Mouse (Mus musculus) testis, postnatal 10 days (tissue): ENCODE results near the gene Csk.

Experiments used
- DNase-seq: peaks from one replicate; pipeline ENCODE4 v3.0.0; 2021; ENCODE audit warnings: low spot score

The Csk gene

DNA sequence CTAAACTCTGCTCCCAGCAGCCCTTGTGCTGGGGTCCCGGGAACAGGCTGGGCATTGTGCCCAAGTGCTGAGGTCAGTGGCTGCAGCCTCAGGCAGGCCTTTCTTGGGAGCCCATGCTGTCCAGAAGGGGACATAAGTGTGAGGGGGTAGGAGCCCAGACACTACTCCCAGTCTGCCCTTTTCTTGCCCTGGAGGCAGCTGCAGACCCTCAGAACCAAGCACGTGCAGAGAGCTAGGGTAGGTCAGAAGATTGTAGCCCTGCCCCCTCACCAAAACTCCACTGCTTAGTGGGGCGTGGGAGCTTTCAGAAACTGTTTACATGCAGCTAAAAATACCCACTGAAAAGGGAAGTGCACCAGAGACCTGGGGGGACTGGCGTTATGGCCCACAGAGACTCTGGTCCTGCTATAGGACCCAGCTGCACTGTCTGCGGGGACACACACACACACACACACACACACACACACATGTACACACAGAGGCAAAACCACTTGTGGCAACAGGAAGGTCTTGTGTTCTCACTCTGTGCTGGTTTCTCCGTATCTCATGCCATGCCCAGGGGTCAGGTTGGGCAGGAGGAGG lies 15.6 kb downstream of the Csk start:
- peak; percentile 80 for DNase-seq

DNA sequence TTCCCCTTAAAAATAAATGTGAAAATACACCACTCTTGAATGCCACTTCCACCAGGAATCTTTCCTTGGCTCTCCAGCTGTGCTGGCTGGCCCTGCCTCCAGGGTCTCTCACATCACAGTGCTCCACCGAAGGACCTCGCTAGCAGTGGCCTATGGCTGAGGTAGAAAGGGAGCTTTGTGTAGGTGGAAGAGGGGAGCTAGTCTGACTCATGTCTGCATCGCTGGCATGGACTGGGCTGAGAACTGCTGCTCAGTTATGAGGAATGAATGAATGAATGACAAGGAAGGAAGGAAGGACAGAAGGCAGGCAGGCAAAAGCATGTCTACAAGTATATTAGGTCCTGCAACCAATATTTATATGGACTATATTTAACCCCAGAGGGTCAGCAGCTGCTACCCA lies 16.2 kb downstream of the Csk start:
- DNase-seq: no peak

GRCm38 (mm10) chr9:57633481-57634024 lies 19.9 kb downstream of the Csk start:
- DNase-seq: no peak

DNA sequence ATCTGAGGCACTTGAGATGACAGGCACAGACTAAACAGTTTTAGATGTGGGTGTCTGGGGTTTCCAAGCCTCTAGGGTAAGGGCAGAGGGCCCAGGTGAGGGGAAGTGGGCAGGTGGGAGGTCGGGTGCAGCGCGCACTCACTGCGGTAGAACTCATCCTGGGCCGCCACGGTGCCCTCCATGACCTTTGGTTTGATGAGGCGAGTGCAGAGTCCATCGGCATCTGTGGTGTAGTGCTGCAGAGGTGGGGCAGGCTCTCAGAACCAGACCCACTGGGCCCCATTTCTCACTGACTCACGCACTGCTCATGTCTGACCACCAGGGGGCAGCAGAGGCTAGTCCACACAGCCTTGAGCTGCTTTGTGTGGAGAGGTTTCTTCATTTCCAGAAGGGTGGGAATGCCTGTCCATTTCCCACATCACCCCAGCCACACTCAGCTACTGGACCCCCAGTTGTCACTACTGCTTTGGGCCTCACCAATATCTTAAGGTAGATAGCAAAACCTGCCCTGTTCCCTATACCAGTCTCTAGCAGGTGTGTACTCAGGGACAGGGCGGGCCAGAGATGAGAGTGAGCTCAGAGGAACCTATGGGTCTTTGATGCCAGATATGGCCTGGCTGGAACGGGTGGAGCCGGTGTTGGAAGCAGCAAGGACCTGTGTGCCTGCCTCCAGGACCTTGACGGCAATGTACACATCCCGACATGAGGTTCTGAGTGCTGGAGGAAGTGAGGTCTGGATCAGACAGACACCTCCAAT lies 24.1 kb downstream of the Csk start:
- DNase-seq: peak; percentile 92

DNA sequence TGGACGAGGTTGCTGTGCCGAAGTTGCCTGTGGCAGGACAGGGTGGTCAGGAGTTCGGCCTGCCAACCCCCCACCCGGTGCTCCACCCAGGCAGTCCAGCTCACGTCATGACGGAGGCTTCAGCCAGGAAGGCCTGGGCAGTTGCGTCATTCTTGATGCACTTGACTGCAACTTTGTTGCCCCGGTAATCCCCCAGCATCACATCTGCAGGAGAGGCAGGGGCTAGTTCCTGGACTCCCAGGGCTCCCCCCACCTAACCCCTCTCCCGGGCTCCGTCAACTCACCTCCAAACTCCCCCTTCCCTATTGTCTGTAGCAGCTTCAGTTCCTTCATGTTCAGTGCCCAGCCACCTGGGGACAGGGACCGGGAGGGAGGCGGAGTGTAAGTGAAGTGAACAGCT lies 24.7 kb downstream of the Csk start:
- DNase-seq: no peak

GRCm38 (mm10) chr9:57627892-57628291 lies 25.5 kb downstream of the Csk start:
- no peak for DNase-seq

DNA sequence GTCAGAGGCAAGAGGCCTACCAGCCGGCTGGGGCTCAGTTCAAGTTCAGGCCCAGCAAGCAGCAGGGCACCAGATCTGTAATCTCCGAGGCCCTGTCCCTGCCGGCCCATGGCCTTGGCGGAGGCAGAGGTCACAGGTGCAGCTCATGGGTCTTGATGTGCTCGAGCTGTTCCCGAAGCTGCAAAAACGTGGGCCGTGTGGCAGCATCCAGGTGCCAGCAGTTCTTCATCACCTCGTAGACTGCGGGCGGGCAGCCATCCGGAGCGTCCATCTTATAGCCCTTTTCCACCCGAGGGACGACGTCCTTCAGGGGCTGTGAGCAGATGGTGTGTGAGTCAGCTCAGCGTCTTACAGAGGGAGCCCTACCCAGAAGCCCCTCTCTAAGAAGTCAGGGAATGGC lies 26.2 kb downstream of the Csk start:
- DNase-seq: no peak

GRCm38 (mm10) chr9:57625674-57626500 lies 27.5 kb downstream of the Csk start:
- no peak for DNase-seq

DNA sequence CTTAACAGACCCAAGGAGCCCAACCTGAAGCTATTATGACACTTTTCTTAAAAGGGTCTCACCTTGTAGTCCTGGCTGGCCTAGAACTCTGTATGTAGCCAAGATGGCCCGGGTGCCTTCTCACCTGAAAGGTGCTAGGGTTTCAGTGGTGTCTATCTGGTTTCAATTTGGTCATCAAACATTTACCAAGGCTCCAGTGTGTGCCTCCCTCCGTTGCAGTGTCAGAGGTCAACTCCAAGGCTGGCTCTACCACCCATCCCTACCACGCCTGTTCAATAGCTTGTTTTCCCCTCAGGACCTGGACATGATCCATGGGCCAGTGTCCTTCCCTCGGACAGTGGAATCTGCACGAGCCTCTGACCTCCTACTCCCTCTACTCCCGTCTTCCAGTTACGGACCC lies 29.1 kb downstream of the Csk start:
- DNase-seq: no peak

GRCm38 (mm10) chr9:57620674-57621073 lies 32.8 kb downstream of the Csk start, which contains the start of gene Lman1l:
Lman1l (minus strand) TSS chr9:57620774.
- no peak for DNase-seq

GRCm38 (mm10) chr9:57618854-57619253 lies 34.6 kb downstream of the Csk start:
- DNase-seq: no peak

GRCm38 (mm10) chr9:57617556-57618169 lies 35.8 kb downstream of the Csk start:
- DNase-seq: no peak

DNA sequence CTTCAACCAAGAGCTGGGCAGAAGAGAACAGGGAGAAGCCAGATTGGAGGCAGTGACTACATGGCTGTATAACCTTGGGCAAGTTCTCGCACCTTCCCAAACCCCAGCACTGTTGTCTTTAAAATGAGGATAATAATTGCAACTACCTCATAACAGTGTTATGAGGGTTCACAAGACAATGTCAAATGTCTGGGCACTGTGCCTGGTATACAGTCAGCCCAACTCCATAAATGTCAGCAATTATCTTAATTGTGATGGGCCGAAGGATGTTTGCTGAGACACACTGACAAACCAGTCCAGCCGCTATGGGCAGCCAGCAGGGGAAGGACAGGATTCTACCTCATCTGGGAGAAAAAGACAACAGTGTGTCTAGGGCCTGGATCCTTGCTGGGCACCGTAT lies 38.6 kb downstream of the Csk start:
- no peak for DNase-seq

- no peak for DNase-seq
Observed at GRCm38 (mm10) chr9:57613975-57614374, 39.5 kb downstream of the Csk start.

DNA sequence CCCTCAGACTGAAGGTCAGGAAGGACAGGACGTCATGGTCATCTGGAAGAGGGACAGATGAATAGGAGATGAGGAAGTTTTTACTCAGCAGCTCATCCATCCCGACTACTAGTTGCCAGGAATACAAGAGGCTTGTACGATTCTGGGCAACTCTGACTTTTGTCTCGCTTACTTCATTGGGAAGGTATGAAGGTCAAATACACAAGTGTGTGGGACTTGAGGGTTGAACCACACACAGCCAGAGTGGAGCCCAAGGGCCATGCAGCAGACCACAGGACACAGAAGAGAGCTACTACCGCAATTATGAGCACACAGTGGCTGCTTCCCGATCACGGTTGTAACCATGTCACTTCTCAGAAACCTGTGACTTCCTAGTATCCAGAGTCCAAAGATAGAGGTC lies 40.8 kb downstream of the Csk start:
- DNase-seq: no peak

- no peak for DNase-seq
Observed at GRCm38 (mm10) chr9:57610359-57610826, 43.0 kb downstream of the Csk start.

DNA sequence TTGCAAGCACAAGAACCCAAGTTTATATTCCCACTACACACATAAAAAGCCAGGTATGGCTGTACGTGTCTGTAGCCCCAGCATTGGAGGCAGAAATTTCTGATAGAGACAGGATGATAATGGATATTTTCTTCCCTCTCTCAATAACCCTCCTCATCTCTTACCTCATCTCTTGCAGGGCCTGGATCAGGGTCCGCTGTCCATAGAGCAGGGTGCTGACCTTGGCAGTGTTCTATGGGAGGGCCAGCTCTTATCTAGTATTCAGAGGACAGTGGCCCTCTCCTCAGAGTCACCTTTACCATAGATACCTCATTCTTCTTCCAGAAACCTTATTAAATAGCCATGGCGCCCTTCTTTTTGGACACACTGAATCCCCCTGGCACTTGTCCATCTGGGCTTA lies 43.6 kb downstream of the Csk start:
- DNase-seq: no peak

DNA sequence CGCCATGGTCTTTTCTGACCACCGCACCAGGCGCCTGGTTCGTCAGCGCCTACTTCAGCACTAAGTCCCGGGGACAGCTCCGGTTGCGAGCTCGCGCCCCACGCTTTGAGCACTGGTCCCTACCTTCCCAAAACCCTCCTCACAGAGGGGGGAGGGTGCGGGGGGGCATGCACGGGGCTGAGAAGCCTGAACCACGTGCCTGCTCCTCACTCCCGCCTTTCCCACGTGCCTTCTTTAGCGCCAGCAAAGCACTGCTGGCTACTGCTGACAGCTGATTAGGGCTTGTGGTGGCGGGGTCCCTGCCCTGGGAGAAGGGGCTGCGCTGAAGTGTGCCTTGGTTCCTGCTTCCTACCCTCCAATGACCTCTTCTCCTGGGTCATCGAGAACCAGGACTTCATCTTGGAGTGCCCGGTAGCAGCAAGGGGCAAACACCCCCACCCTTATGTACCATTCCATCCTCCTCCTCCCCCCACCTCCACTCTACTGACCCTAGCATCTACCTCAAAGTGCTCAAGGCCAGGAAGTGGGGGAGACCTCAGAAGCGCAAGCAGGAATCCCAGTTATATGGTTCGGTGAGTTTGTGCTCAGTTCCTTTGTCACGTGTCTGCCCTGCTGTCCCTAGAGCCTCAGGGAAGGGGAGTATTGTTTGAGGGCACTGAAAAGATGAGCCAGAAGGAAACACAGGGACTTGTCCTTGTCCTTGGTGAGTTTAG lies 47.1 kb downstream of the Csk start, which contains the start of gene Cplx3:
Gene Cplx3 (minus strand): TSS at position 143 of the 713 bp plus-strand sequence.
- peak; percentile 86 for DNase-seq

DNA sequence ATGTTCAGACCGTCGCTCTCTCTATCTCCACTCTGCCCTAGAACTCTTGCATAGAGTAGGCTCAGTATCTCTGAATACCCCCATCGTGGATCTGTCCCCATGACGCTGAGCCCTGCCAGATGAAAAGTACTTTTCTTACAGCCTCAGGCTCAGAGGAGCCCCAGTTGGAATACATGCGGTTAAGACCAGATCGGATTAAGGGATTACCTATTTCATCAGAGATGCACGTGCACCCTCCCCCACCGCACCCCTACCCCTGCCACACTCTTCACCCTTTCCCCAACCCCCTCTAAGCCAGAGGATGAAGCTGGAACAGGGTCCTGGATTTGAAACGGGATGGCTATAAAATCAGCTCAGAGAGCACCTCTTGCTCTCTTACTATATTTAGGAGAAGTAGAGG lies 47.9 kb downstream of the Csk start:
- DNase-seq: no peak

- no peak for DNase-seq
Observed at GRCm38 (mm10) chr9:57604875-57605274, 48.6 kb downstream of the Csk start.

- DNase-seq: no peak
Observed at GRCm38 (mm10) chr9:57602098-57602497, 51.3 kb downstream of the Csk start.
